Mouse (Mus musculus): ENCODE results near the gene Olfr105-ps.

Gene Olfr105-ps

DNA sequence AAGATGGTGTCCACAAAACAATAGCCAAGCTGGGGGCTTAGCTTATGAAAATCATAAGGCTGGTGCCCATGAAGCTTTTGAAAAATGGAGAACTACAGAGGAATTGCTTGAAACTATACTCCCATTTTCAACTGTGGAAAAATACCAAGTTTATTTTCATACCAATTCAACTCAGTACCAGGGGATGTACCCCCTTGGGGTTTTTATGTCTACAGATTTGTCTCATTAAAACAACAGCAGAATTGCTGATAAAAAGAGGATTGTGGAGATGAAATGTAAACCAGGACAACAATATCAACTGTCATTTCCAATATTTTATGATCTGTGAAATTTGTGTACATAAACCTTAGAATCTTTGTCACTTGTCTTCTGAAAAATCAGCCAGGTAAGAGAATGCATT lies at the start of gene Olfr105-ps:
TSS of gene Olfr105-ps (plus strand) at position 301 of the 400 bp plus-strand sequence.
- in situ Hi-C loops (cut with MboI; ENCODE audit: low sequenced_read_pairs): no loop called here

DNA sequence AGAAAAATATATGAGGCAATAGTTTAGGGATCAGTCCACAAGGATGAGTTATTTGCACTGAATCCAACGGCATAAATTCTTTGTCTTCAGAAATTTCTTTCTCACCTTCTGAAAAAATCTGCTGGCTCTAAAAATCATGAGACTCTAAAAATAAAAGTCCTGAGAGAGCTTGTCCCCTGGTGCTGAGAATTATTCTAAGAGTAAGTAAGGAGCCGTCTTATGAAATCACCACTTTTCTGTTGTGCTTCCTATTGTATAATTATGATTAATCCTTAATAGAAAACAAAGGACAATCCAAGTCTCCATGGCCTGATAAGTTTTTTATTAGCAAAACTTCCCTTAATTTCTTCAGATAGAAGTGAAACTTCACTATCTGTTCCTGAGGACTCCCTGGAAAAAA lies 39.2 kb upstream of the Olfr105-ps start, which contains the start of gene Olfr103:
TSS of gene Olfr103 (minus strand) at position 101 of the 400 bp plus-strand sequence.
- in situ Hi-C loops (cut with MboI; ENCODE audit: low sequenced_read_pairs): no loop called here

DNA sequence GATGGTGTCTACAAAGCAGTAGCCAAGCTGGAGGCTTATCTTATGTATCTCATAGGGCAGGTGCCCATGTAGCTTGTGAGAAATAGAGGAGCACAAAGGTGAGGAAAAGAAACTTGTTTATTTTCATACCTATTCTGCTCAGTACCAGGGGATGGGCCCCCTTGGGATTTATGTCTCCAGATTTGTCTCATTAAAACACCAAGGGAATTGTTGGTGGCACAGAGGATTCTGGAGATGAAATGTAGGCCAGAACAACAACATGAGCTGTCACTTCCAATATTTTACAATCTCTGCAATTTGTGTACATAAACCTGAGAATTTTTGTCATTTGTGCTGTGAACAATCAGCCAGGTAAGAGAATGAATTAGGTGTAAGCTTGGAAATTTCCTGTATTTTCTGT lies 19.6 kb upstream of the Olfr105-ps start, which contains the start of gene Olfr104-ps:
TSS of gene Olfr104-ps (plus strand) at position 301 of the 400 bp plus-strand sequence.
- in situ Hi-C loops (cut with MboI; ENCODE audit: low sequenced_read_pairs): no loop called here

DNA sequence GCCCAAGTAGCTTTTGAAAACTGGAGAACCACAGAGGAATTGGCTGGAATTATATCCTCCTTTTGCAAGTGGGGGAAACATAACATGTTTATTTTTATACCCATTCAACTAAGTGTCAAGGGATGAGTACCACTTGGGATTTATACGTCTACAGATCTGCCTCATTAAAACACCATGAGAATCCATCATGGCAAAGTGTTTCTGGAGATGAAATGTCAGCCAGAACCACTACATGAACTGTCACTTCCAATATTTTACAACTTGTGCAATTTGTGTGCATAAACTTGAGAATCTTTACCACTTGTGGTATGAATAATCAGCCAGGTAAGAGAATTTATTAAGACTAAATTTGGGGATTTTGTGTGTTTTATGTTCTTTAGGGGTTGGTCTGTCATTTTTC lies 11.3 kb downstream of the Olfr105-ps start, which contains the start of gene Olfr106-ps:
TSS of gene Olfr106-ps (plus strand) at position 301 of the 400 bp plus-strand sequence.
- in situ Hi-C loops (cut with MboI; ENCODE audit: low sequenced_read_pairs): no loop called here

DNA sequence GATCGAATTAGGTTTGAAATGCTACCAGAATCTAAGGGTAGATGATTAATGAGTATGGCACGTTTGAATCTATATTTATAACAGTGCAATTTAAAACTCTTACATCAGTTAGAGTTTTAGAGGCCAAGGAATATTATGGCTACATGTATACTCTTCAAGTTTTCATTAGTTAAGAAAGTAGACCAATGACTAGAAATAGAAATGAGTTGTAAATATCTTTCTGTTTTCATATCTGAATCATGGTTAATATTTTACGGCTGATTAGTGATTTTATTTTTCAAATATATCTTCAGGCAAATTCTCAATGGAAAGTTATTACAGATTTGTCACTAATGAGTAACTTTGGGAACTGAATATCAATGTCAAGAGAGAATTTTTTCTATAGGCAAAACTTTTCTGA lies 20.1 kb downstream of the Olfr105-ps start, which contains the start of gene Olfr107:
TSS of gene Olfr107 (plus strand) at position 301 of the 400 bp plus-strand sequence.
- in situ Hi-C loops (cut with MboI; ENCODE audit: low sequenced_read_pairs): no loop called here

DNA sequence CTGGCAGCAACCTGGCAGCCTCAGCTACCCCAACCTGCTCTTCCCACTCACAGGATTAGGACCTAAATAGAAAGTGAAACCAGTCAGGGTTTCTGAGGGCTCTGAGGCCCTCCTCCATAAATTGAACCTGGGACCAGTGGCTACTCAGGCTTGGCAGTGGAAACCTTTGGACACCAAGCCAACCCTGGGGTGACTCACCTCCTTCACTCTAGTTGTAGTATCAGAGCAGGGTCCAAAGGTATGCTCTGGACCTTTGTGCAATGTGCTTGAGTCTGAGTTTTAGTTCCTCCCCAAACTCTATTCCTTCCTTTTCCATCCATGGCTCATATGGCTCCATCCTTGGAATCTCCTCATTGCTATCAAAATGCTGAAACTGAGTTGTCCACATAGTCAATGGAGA lies 34.5 kb downstream of the Olfr105-ps start:
- in situ Hi-C loops (cut with MboI; ENCODE audit: low sequenced_read_pairs): no loop called here

All from CH12F3 (cell line).